Mouse (Mus musculus) CH12.LX (cell line): ENCODE measurements around the gene Zbtb42. TPM values are rescaled to one million over a fixed set of nuclear protein-coding genes. Genes with fewer than 3 reads are reported as not detected.

Source experiments
- DNase-seq: peaks from one replicate; pipeline ENCODE4 v3.0.0-alpha.2; 2013; ENCODE audit errors: extremely low read depth
- H3K27ac ChIP-seq: 2 replicates; pipeline ENCODE4 v1.5.1; 2012; ENCODE audit warnings: low read depth, mild to moderate bottlenecking, control low read depth, moderate library complexity; ENCODE audit not compliant: insufficient read depth
- H3K27me3 ChIP-seq: replicated peaks from 2 replicates; pipeline ENCODE3; 2012; ENCODE audit warnings: inconsistent platforms
- H3K36me3 ChIP-seq, 2 experiments: replicated peaks in 1 of 2; 2 replicates each; pipeline versions ENCODE3 to v1.6.1; 2012; ENCODE audit warnings: inconsistent platforms in 1 of 2, low read length in 1 of 2, mild to moderate bottlenecking in 1 of 2, mixed read lengths in 1 of 2, moderate library complexity in 1 of 2; ENCODE audit not compliant: control insufficient read depth in 1 of 2, insufficient read depth in 1 of 2
- H3K4me1 ChIP-seq, 2 experiments: 2 replicates each; pipeline ENCODE4 v1.6.1; 2012; ENCODE audit warnings: inconsistent platforms in 1 of 2, moderate library complexity in 1 of 2; ENCODE audit not compliant: insufficient read depth in 2 of 2, control insufficient read depth in 1 of 2
- H3K4me2 ChIP-seq: 2 replicates; pipeline ENCODE4 v1.6.1; 2012; ENCODE audit warnings: low read depth, mild to moderate bottlenecking, control low read depth; ENCODE audit not compliant: poor library complexity, insufficient read depth, severe bottlenecking
- H3K4me3 ChIP-seq, 3 experiments: fragments of 150-350 bp in 1 of 3; sonication (generic) in 1 of 3; replicated peaks in 1 of 3; 2 replicates each; pipeline versions ENCODE3 to v1.5.1; 2011 to 2012; ENCODE audit warnings: low read depth in 2 of 3, low read length in 2 of 3, mild to moderate bottlenecking in 2 of 3, moderate library complexity in 2 of 3, control low read depth in 1 of 3, improper control_type of control experiment in 1 of 3, inconsistent platforms in 1 of 3, mixed read lengths in 1 of 3; ENCODE audit not compliant: poor library complexity in 1 of 3
- H3K79me2 ChIP-seq: replicated peaks from 2 replicates; pipeline ENCODE4 v1.6.1; 2012; ENCODE audit warnings: mild to moderate bottlenecking, moderate library complexity; ENCODE audit not compliant: control insufficient read depth, poor library complexity, insufficient read depth, severe bottlenecking; ENCODE audit errors: extremely low read depth
- H3K9ac ChIP-seq: 2 replicates; pipeline ENCODE4 v1.6.1; 2012; ENCODE audit warnings: low read depth, mild to moderate bottlenecking, control low read depth, moderate library complexity; ENCODE audit not compliant: insufficient read depth
- H3K9me3 ChIP-seq: replicated peaks from 2 replicates; pipeline ENCODE3; 2012; ENCODE audit warnings: low read length, inconsistent platforms, mixed read lengths
- ELF1 ChIP-seq: IDR thresholded peaks from 2 replicates; pipeline ENCODE4 v1.6.1; 2014; ENCODE audit warnings: low read depth, mild to moderate bottlenecking, inconsistent platforms, low read length, improper control_type of control experiment
- EP300 ChIP-seq: IDR thresholded peaks from 2 replicates; pipeline ENCODE4 v1.6.1; 2011; ENCODE audit warnings: low read length, improper control_type of control experiment
- ETS1 ChIP-seq: conservative IDR thresholded peaks from 2 replicates; pipeline ENCODE4 v1.6.1; 2012; ENCODE audit warnings: low read depth, mild to moderate bottlenecking, inconsistent platforms, low read length, improper control_type of control experiment, moderate library complexity
- HCFC1 ChIP-seq: IDR thresholded peaks from 2 replicates; pipeline ENCODE4 v1.6.1; 2012; ENCODE audit warnings: low read depth, mild to moderate bottlenecking, inconsistent platforms, low read length, improper control_type of control experiment
- IRF4 ChIP-seq: IDR thresholded peaks from 2 replicates; pipeline ENCODE4 v1.6.1; 2014; ENCODE audit warnings: low read depth, mild to moderate bottlenecking, inconsistent platforms, low read length, improper control_type of control experiment
- JUN ChIP-seq: IDR thresholded peaks from 2 replicates; pipeline ENCODE4 v1.6.1; 2011; ENCODE audit warnings: low read depth, mild to moderate bottlenecking, low read length, improper control_type of control experiment, moderate library complexity; ENCODE audit not compliant: insufficient read depth
- JUND ChIP-seq: conservative IDR thresholded peaks from 2 replicates; pipeline ENCODE4 v1.6.1; 2011; ENCODE audit warnings: low read depth, low read length, improper control_type of control experiment
- KAT2A ChIP-seq: IDR thresholded peaks from 2 replicates; pipeline ENCODE4 v1.6.1; 2012; ENCODE audit warnings: low read length, improper control_type of control experiment, inconsistent platforms; ENCODE audit not compliant: insufficient replicate concordance
- MAFK ChIP-seq: IDR thresholded peaks from 2 replicates; pipeline ENCODE4 v1.6.1; 2011; ENCODE audit warnings: low read length, improper control_type of control experiment; ENCODE audit not compliant: insufficient replicate concordance
- MAX ChIP-seq: IDR thresholded peaks from 2 replicates; pipeline ENCODE4 v1.6.1; 2011; ENCODE audit warnings: low read length, improper control_type of control experiment
- MEF2A ChIP-seq: IDR thresholded peaks from 2 replicates; pipeline ENCODE4 v1.6.1; 2014; ENCODE audit warnings: low read depth, mild to moderate bottlenecking, inconsistent platforms, low read length, improper control_type of control experiment, borderline replicate concordance
- MXI1 ChIP-seq: IDR thresholded peaks from 2 replicates; pipeline ENCODE4 v1.6.1; 2011; ENCODE audit warnings: mild to moderate bottlenecking, low read depth, low read length, improper control_type of control experiment
- NELFE ChIP-seq: IDR thresholded peaks from 2 replicates; pipeline ENCODE4 v1.6.1; 2011; ENCODE audit warnings: low read depth, low read length, improper control_type of control experiment
- NRF1 ChIP-seq: IDR thresholded peaks from 2 replicates; pipeline ENCODE4 v1.6.1; 2014; ENCODE audit warnings: low read depth, mild to moderate bottlenecking, inconsistent platforms, low read length, improper control_type of control experiment, moderate library complexity
- PAX5 ChIP-seq: IDR thresholded peaks from 2 replicates; pipeline ENCODE4 v1.6.1; 2012; ENCODE audit warnings: low read length, inconsistent platforms, mixed read lengths
- POLR2A ChIP-seq: IDR thresholded peaks from 2 replicates; pipeline ENCODE4 v1.6.1; 2011; ENCODE audit warnings: low read depth, mild to moderate bottlenecking, improper control_type of control experiment, low read length
- RCOR1 ChIP-seq: conservative IDR thresholded peaks from 2 replicates; pipeline ENCODE4 v1.6.1; 2012; ENCODE audit warnings: low read depth, mild to moderate bottlenecking, inconsistent platforms, low read length, improper control_type of control experiment
- SMC3 ChIP-seq: IDR thresholded peaks from 2 replicates; pipeline ENCODE4 v1.6.1; 2011; ENCODE audit warnings: low read depth, low read length, improper control_type of control experiment
- TBP ChIP-seq: conservative IDR thresholded peaks from 2 replicates; pipeline ENCODE4 v1.6.1; 2011; ENCODE audit warnings: low read depth, low read length, improper control_type of control experiment
- TCF12 ChIP-seq: IDR thresholded peaks from 2 replicates; pipeline ENCODE4 v1.6.1; 2014; ENCODE audit warnings: low read depth, mild to moderate bottlenecking, inconsistent platforms, low read length, improper control_type of control experiment
- USF1 ChIP-seq: IDR thresholded peaks from 2 replicates; pipeline ENCODE4 v1.6.1; 2014; ENCODE audit warnings: low read depth, mild to moderate bottlenecking, inconsistent platforms, low read length, improper control_type of control experiment
- ZC3H11A ChIP-seq: IDR thresholded peaks from 2 replicates; pipeline ENCODE4 v1.6.1; 2012; ENCODE audit warnings: low read depth, mild to moderate bottlenecking, inconsistent platforms, low read length, improper control_type of control experiment
- dilution Hi-C: fragments of 300-500 bp; cut with MboI; formaldehyde crosslinking; loops from 2 replicates; pipeline ENCODE4 v1.14.3; 2020; ENCODE audit warnings: low sequenced_read_pairs; ENCODE audit not compliant: extremely low pct_unique_long_range_greater_than_20kb, extremely low pct_ligation_motif_present
- in situ Hi-C: fragments of 300-500 bp; cut with MboI; formaldehyde crosslinking; loops from 3 replicates; pipeline ENCODE4 v1.14.3; 2019; ENCODE audit warnings: low sequenced_read_pairs, low pct_ligation_motif_present, low pct_unique_long_range_greater_than_20kb, mixed read lengths
- polyA plus RNA-seq: library from polyadenylated mRNA; unstranded; fragments of >175 nt; gene quantifications from 2 replicates; pipeline ENCODE4 v1.2.1, GENCODE M21; 2012; ENCODE audit warnings: low read depth; ENCODE audit not compliant: insufficient read length
- total RNA-seq, 2 experiments: library from RNA; depleted of rRNA; stranded (reverse); fragments of 300-350 nt in 1 of 2; fragments of >200 nt in 1 of 2; gene quantifications; 2 replicates each; pipeline ENCODE4 v1.2.3; 2012 to 2014

Zbtb42 gene
- total and polyA plus RNA-seq, 3 experiments: 0.11 to 0.30 TPM; not detected in 1

- peaks cover 15% of the 10 kb centered on the region for H3K79me2 ChIP-seq
- peaks cover 3 to 23% of the 10 kb centered on the region in 2 experiments; a peak in 3 of 4 replicates for H3K4me1 ChIP-seq
- H3K36me3 ChIP-seq: peaks cover 51 to 67% of the 10 kb centered on the region in 2 experiments
- H3K4me2 ChIP-seq: no peak overlapping the region
- no peak overlapping the region for H3K4me3 ChIP-seq
- dilution Hi-C loops: no loop called here
- H3K27ac ChIP-seq: no peak overlapping the region
- DNase-seq: no peak
- H3K27me3 ChIP-seq: no peaks in the 10 kb centered on the region
- TF ChIP-seq NELFE: no peak
- TF ChIP-seq ZC3H11A: no peak
- TF ChIP-seq MAX: no peak
- no peak for TF ChIP-seq IRF4
- no peak for TF ChIP-seq JUN
- no peak for TF ChIP-seq NRF1
- no peak for TF ChIP-seq POLR2A
- no peak for TF ChIP-seq MEF2A
- no peak for TF ChIP-seq TCF12
- no peak for TF ChIP-seq TBP
- no peak for TF ChIP-seq PAX5
- no peak for TF ChIP-seq MXI1
- TF ChIP-seq USF1: no peak
- TF ChIP-seq ELF1: no peak
- no peak for TF ChIP-seq JUND
- TF ChIP-seq MAFK: no peak
- no peak for TF ChIP-seq SMC3
- TF ChIP-seq HCFC1: no peak
- no peak overlapping the region for H3K9ac ChIP-seq
- no peaks in the 10 kb centered on the region for H3K9me3 ChIP-seq
- in situ Hi-C loops: no loop called here
Observed at GRCm38 (mm10) chr12:112648081-112648480, 30.5 kb upstream of the Zbtb42 start.

DNA sequence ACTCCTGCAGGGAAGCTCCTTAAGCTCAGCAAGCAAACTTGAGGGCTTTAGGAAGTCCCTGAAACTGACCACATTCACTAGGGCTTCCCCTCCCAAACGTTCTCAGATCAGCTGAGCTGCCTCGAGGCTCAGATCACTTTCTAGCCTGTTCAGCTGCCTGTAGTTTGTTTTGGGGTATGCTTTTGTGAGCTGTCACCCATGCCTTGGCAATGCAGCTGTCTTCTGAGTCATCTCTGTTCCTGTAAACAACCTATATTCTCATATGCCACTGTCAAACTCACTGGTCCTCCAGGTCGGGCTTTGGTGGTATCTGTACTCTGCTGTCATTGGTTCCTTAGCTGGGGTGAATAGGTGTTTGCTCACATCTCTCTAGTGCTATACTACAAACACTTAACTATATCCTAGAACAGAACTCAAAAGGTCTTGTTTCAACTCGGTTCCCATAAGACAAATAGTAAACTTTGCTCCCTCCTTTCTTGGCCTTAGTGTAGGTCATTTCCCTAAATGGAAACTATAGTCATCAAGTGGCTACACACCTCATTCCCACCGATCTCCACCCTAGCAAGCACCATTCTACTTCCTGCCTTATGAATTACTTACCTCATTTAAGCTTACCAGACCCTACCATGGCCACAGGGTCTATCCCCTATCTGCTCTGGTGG, 26.7 kb upstream of the Zbtb42 start:
- TF ChIP-seq ETS1: no peak
- TF ChIP-seq EP300: no peak
- TF ChIP-seq KAT2A: no peak
- no peak for TF ChIP-seq RCOR1
- no peak for TF ChIP-seq POLR2A
- TF ChIP-seq NRF1: no peak
- no peak for TF ChIP-seq TCF12
- dilution Hi-C loops: no loop called here

More for the DNA sequence above, 26.7 kb upstream of the Zbtb42 start:
- no peak overlapping the region for H3K9ac ChIP-seq
- H3K4me1 ChIP-seq: no peaks in the 10 kb centered on the region; a peak in 1 of 4 replicates
- in situ Hi-C loops: loop anchor here (10.0 kb wide), 1 partner anchor 203 kb away; no protein-coding TSS in a partner anchor
- no peaks in the 10 kb centered on the region for H3K27me3 ChIP-seq
- H3K9me3 ChIP-seq: no peaks in the 10 kb centered on the region
- no peak overlapping the region for H3K4me3 ChIP-seq
- no peak overlapping the region for H3K4me2 ChIP-seq
- no peaks in the 10 kb centered on the region for H3K79me2 ChIP-seq
- no peak overlapping the region for H3K27ac ChIP-seq
- no peak for DNase-seq
- H3K36me3 ChIP-seq: peaks cover 84 to 99% of the 10 kb centered on the region in 2 experiments
